In the genomic region with DNA sequence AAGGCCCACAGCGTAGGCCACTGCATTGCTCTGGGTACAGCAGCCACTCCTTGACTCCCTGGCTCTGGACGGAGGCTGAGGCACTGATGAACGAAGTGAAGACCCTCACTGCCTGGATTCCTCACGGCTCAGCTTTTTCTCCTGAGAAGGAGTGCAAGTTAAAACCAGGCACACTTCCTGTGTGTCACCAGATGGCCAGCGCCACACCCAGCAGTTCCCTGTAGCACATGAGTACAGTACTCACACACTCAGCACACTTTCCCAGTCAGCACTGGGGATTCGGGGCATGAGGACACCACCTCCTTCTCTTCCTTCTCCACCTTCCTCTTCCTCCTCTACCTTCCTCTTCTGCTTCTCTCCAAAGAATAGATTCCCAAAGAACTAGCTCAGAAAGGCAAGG, we compare ENCODE assay signal across 22 mouse cellular contexts. TPM values are rescaled to one million over a fixed set of nuclear protein-coding genes. Genes with fewer than 3 reads are reported as not detected.
DNase-seq lines count a peak whose midpoint lies in the region; ATAC-seq lines count a peak whose summit lies in the region.
"Had no signal": no experiment of that assay in that cellular context is flagged by ENCODE, and none has a peak within 500 bp of the region (broad histone marks: within the 10 kb centered on the region; RNA-seq: fewer than 3 reads in every experiment).

A gene (minus strand): TSS at position 220 of the 400 bp plus-strand sequence.

- H3K4me2 ChIP-seq in liver, embryonic 16.5 days (ENCODE audit: low read depth, low read length) = no peak within 1 kb of the TSS

- no peak within 1 kb of the TSS for H3K9ac ChIP-seq in liver, embryonic 16.5 days (ENCODE audit: low read depth, low read length)

- H3K36me3 ChIP-seq in megakaryocyte, embryonic 14.5 days (replicated peaks; ENCODE audit: low read length) = no peaks in the 10 kb centered on the region
- no peaks in the 10 kb centered on the region for H3K36me3 ChIP-seq in liver, embryonic 16.5 days (ENCODE audit: control insufficient read depth, insufficient read depth)
- H3K36me3 ChIP-seq: forebrain, embryonic 10.5 days had no signal

- peaks cover 10% of the 10 kb centered on the region for H3K4me1 ChIP-seq in megakaryocyte, embryonic 14.5 days
- H3K4me1 ChIP-seq in liver, embryonic 16.5 days (ENCODE audit: control insufficient read depth, low read depth, low read length) = no peaks in the 10 kb centered on the region

- H3K4me3 ChIP-seq in megakaryocyte, embryonic 14.5 days (replicated peaks) = peak within 1 kb of the TSS; percentile 33
- H3K4me3 ChIP-seq in liver, embryonic 16.5 days (ENCODE audit: low read depth, low read length) = no peak within 1 kb of the TSS
- H3K4me3 ChIP-seq: forebrain, embryonic 10.5 days; layer of hippocampus, adult 2 months had no signal

- no peak for ATAC-seq in megakaryocyte, adult 5-6 weeks (ENCODE audit: poor library complexity, severe bottlenecking)
- no peak for ATAC-seq in liver, embryonic 16.5 days (ENCODE audit: low read depth)
- ATAC-seq: CD4-positive, CD25-positive, alpha-beta regulatory T cell, adult 4 months; lung, postnatal 0 days; Patski had no signal

- no peak within 1 kb of the TSS for H3K27ac ChIP-seq in liver, embryonic 16.5 days (ENCODE audit: low read length)
- H3K27ac ChIP-seq: forebrain, embryonic 10.5 days; layer of hippocampus, adult 2 months had no signal

- peaks cover 69% of the 10 kb centered on the region for H3K27me3 ChIP-seq in megakaryocyte, embryonic 14.5 days (replicated peaks)
- no peaks in the 10 kb centered on the region for H3K27me3 ChIP-seq in liver, embryonic 16.5 days (ENCODE audit: control insufficient read depth, insufficient read depth, low read depth, low read length)

- H3K9me3 ChIP-seq in megakaryocyte, embryonic 14.5 days = no peaks in the 10 kb centered on the region
- H3K9me3 ChIP-seq in liver, embryonic 16.5 days (replicated peaks; ENCODE audit: control insufficient read depth, low read length) = no peaks in the 10 kb centered on the region
- H3K9me3 ChIP-seq: forebrain, embryonic 10.5 days had no signal

- 50% methylated on average over 6 of the region's 6 CpGs for WGBS in liver, embryonic 16.5 days (ENCODE audit: insufficient replicate concordance)

- DNase-seq in adrenal gland, postnatal 10 days = no peak
- DNase-seq in adrenal gland, adult 2 months = no peak
- no peak for DNase-seq in gonadal fat pad, adult 2 months (ENCODE audit: low read depth)
- no peak for DNase-seq in embryo, embryonic 10 days (ENCODE audit: low spot score)
- no peak for DNase-seq in neural tube, embryonic 10.5 days (ENCODE audit: extremely low spot score, low spot score)
- DNase-seq: adrenal gland, postnatal 25 days; cerebellum, adult 8-10 months; gastrocnemius, postnatal 25 days; kidney, adult 2 months; kidney, postnatal 14 days; layer of hippocampus, postnatal 36 days; right cerebral cortex, postnatal 4 days; thymus, postnatal 25 days had no signal

RNA-seq across cellular contexts. Expression of the gene that starts here (rescaled TPM):
- total RNA-seq in adrenal gland, postnatal 10 days (2021) = 10 to 100 TPM; 11.3 to 15.8 TPM
- 10 to 100 TPM in 1 of 2 experiments, 1 to 10 TPM in 1; 4.6 to 10.1 TPM for total RNA-seq in adrenal gland, adult 2 months (2021)
- 2.4 and 4.4 TPM in 2 replicates for polyA plus RNA-seq in adrenal gland, adult 2 months (2012; rRNA removed)
- polyA plus RNA-seq in megakaryocyte, embryonic 14.5 days (2012; ENCODE audit: insufficient read depth, low replicate concordance) = 0.49 TPM in 1 of 2 replicates, not detected in the other
- 1.1 and 1.9 TPM in 2 replicates for total RNA-seq in megakaryocyte, adult 5-6 weeks (2015)
- 2.2 and 3.2 TPM in 2 replicates for total RNA-seq in megakaryocyte, adult 5-6 weeks (2017)
- polyA plus RNA-seq in gonadal fat pad, adult 2 months (2012; rRNA removed) = 18.2 and 19.1 TPM in 2 replicates
- polyA plus RNA-seq in liver, embryonic 16.5 days (2015; fragmentation: Nextera tagmentation; extraction: Ambion mirVana) = 86.7 and 88.1 TPM in 2 replicates
- total RNA-seq: ES-E14 had no signal
- polyA plus RNA-seq: Patski had no signal
